Mouse (Mus musculus): Measurements from ENCODE around the gene Pank4. TPM values are rescaled to one million over a fixed set of nuclear protein-coding genes. Genes with fewer than 3 reads are reported as not detected.

The Pank4 gene
- total RNA-seq, 1 experiment, result 29.3 TPM

- H3K9ac ChIP-seq (ENCODE audit: insufficient read depth, low read depth, low read length, poor library complexity, severe bottlenecking), result no peak overlapping the region
- in situ Hi-C loops (cut with MboI; ENCODE audit: low sequenced_read_pairs in 2 of 2, unreplicated experiment in 2 of 2), result no loop called here
- TF ChIP-seq HCFC1 (IDR thresholded peaks at IDR 0.05; ENCODE audit: borderline replicate concordance, insufficient read depth, low read length) (no peak), MAFK (IDR thresholded peaks at IDR 0.05; ENCODE audit: insufficient read depth, low read depth, low read length) (no peak), ZC3H11A (IDR thresholded peaks at IDR 0.05; ENCODE audit: borderline replicate concordance, low read depth, low read length) (no peak), ZNF384 (IDR thresholded peaks at IDR 0.05; ENCODE audit: low read depth, low read length) (no peak), CHD2 (IDR thresholded peaks at IDR 0.05; ENCODE audit: low read depth, low read length) (no peak)
- H3K9me3 ChIP-seq (ENCODE audit: control insufficient read depth, insufficient read depth, low read depth, low read length), result no peaks in the 10 kb centered on the region
- H3K4me1 ChIP-seq (ENCODE audit: control insufficient read depth in 2 of 2, insufficient read depth in 2 of 2, low read length in 2 of 2, poor library complexity in 1 of 2), result peaks cover 0 to 13% of the 10 kb centered on the region in 2 experiments; a peak in 1 of 4 replicates
- no peak for DNase-seq (ENCODE audit: low read depth, low spot score)
- H3K36me3 ChIP-seq (ENCODE audit: control insufficient read depth, insufficient read depth, low read length, poor library complexity, severe bottlenecking), result no peaks in the 10 kb centered on the region
- no peak overlapping the region for H3K4me3 ChIP-seq (ENCODE audit: insufficient read depth in 1 of 2, low read depth in 1 of 2, low read length in 2 of 2, poor library complexity in 1 of 2, severe bottlenecking in 1 of 2)
- H3K27ac ChIP-seq (ENCODE audit: insufficient read depth, low read depth, low read length, poor library complexity, severe bottlenecking), result no peak overlapping the region
These were observed 23.8 kb upstream of the Pank4 start for GRCm38 (mm10) chr4:154940156-154940555.

GRCm38 (mm10) chr4:154941831-154942230 lies 22.1 kb upstream of the Pank4 start:
- Histone ChIP-seq H3K4me1 (ENCODE audit: control insufficient read depth in 2 of 2, insufficient read depth in 2 of 2, low read length in 2 of 2, poor library complexity in 1 of 2) (peaks cover 0 to 14% of the 10 kb centered on the region in 2 experiments; a peak in 1 of 4 replicates), H3K9ac (ENCODE audit: insufficient read depth, low read depth, low read length, poor library complexity, severe bottlenecking) (no peak overlapping the region), H3K9me3 (ENCODE audit: control insufficient read depth, insufficient read depth, low read depth, low read length) (no peaks in the 10 kb centered on the region), H3K27ac (ENCODE audit: insufficient read depth, low read depth, low read length, poor library complexity, severe bottlenecking) (no peak overlapping the region), H3K36me3 (ENCODE audit: control insufficient read depth, insufficient read depth, low read length, poor library complexity, severe bottlenecking) (no peaks in the 10 kb centered on the region), H3K4me3 (ENCODE audit: insufficient read depth in 1 of 2, low read depth in 1 of 2, low read length in 2 of 2, poor library complexity in 1 of 2, severe bottlenecking in 1 of 2) (no peak overlapping the region)
- no peak for DNase-seq (ENCODE audit: low read depth, low spot score)
- in situ Hi-C loops (cut with MboI; ENCODE audit: low sequenced_read_pairs in 2 of 2, unreplicated experiment in 2 of 2), result no loop called here
- TF ChIP-seq MAFK (IDR thresholded peaks at IDR 0.05; ENCODE audit: insufficient read depth, low read depth, low read length) (no peak), HCFC1 (IDR thresholded peaks at IDR 0.05; ENCODE audit: borderline replicate concordance, insufficient read depth, low read length) (no peak), CHD2 (IDR thresholded peaks at IDR 0.05; ENCODE audit: low read depth, low read length) (no peak), ZNF384 (IDR thresholded peaks at IDR 0.05; ENCODE audit: low read depth, low read length) (no peak), ZC3H11A (IDR thresholded peaks at IDR 0.05; ENCODE audit: borderline replicate concordance, low read depth, low read length) (no peak)

- Histone ChIP-seq H3K27ac (ENCODE audit: insufficient read depth, low read depth, low read length, poor library complexity, severe bottlenecking) (no peak overlapping the region), H3K9me3 (ENCODE audit: control insufficient read depth, insufficient read depth, low read depth, low read length) (no peaks in the 10 kb centered on the region), H3K9ac (ENCODE audit: insufficient read depth, low read depth, low read length, poor library complexity, severe bottlenecking) (peak overlapping the region; percentile 38; the same call in 1 of the 2 replicates), H3K4me3 (ENCODE audit: insufficient read depth in 1 of 2, low read depth in 1 of 2, low read length in 2 of 2, poor library complexity in 1 of 2, severe bottlenecking in 1 of 2) (peak overlapping the region in 1 of 2 experiments; percentile 49; a peak in 2 of 4 replicates), H3K4me1 (ENCODE audit: control insufficient read depth in 2 of 2, insufficient read depth in 2 of 2, low read length in 2 of 2, poor library complexity in 1 of 2) (peaks cover 0 to 14% of the 10 kb centered on the region in 2 experiments; a peak in 1 of 4 replicates), H3K36me3 (ENCODE audit: control insufficient read depth, insufficient read depth, low read length, poor library complexity, severe bottlenecking) (no peaks in the 10 kb centered on the region)
- TF ChIP-seq ZC3H11A (IDR thresholded peaks at IDR 0.05; ENCODE audit: borderline replicate concordance, low read depth, low read length), result no peak
- no peak for DNase-seq (ENCODE audit: low read depth, low spot score)
- in situ Hi-C loops (cut with MboI; ENCODE audit: low sequenced_read_pairs in 2 of 2, unreplicated experiment in 2 of 2), result no loop called here
These were observed 21.1 kb upstream of the Pank4 start for GRCm38 (mm10) chr4:154942632-154943322.

GRCm38 (mm10) chr4:154943323-154944039 lies 20.4 kb upstream of the Pank4 start:
- Histone ChIP-seq H3K9ac (ENCODE audit: insufficient read depth, low read depth, low read length, poor library complexity, severe bottlenecking) (peak overlapping the region; percentile 38), H3K4me1 (ENCODE audit: control insufficient read depth in 2 of 2, insufficient read depth in 2 of 2, low read length in 2 of 2, poor library complexity in 1 of 2) (peaks cover 0 to 14% of the 10 kb centered on the region in 2 experiments; a peak in 1 of 4 replicates), H3K27ac (ENCODE audit: insufficient read depth, low read depth, low read length, poor library complexity, severe bottlenecking) (no peak overlapping the region), H3K9me3 (ENCODE audit: control insufficient read depth, insufficient read depth, low read depth, low read length) (no peaks in the 10 kb centered on the region), H3K4me3 (ENCODE audit: insufficient read depth in 1 of 2, low read depth in 1 of 2, low read length in 2 of 2, poor library complexity in 1 of 2, severe bottlenecking in 1 of 2) (no peak overlapping the region), H3K36me3 (ENCODE audit: control insufficient read depth, insufficient read depth, low read length, poor library complexity, severe bottlenecking) (no peaks in the 10 kb centered on the region)
- TF ChIP-seq ZC3H11A (IDR thresholded peaks at IDR 0.05; ENCODE audit: borderline replicate concordance, low read depth, low read length) (no peak), MAFK (IDR thresholded peaks at IDR 0.05; ENCODE audit: insufficient read depth, low read depth, low read length) (no peak), CHD2 (IDR thresholded peaks at IDR 0.05; ENCODE audit: low read depth, low read length) (no peak), HCFC1 (IDR thresholded peaks at IDR 0.05; ENCODE audit: borderline replicate concordance, insufficient read depth, low read length) (no peak; the same call in 1 of the 2 replicates), ZNF384 (IDR thresholded peaks at IDR 0.05; ENCODE audit: low read depth, low read length) (no peak)
- no peak for DNase-seq (ENCODE audit: low read depth, low spot score)
- in situ Hi-C loops (cut with MboI; ENCODE audit: low sequenced_read_pairs in 2 of 2, unreplicated experiment in 2 of 2), result no loop called here
